Mouse (Mus musculus) hindbrain, embryonic 11.5 days (tissue): ENCODE measurements at regions not wholly inside any gene's neighbourhood (a gene's known extent, or its start where the extent isn't known, plus 50 kb on each side); places are given as distances from the start of the nearest gene placed in this dataset.
A peak's percentile ranks its signal among the peaks of the same experiment; 100 is the strongest.
"Not testable (repeated sequence)": the region's sequence is repeated elsewhere in the genome, so short reads cannot be mapped to it uniquely, and the experiment has no call there.

Experiments used
- ATAC-seq: fragments of 200-750 bp; cut with Nextera tagmentation; 2 replicates; pipeline ENCODE4 v1.8.0; 2017; ENCODE audit warnings: mild to moderate bottlenecking, moderate TSS enrichment, moderate library complexity; ENCODE audit not compliant: low FRiP score
- DNase-seq: peaks from one replicate; pipeline ENCODE4 v3.0.0-alpha.2; 2015; ENCODE audit warnings: low spot score
- H3K27ac ChIP-seq: fragments of 300-500 bp; sonication (generic); 2 replicates; pipeline ENCODE4 v1.5.1; 2014; ENCODE audit warnings: mild to moderate bottlenecking, low read depth, low read length
- H3K27me3 ChIP-seq: fragments of 300-500 bp; sonication (generic); 2 replicates; pipeline ENCODE4 v1.6.1; 2014; ENCODE audit warnings: mild to moderate bottlenecking, low read length, moderate library complexity, mixed read lengths; ENCODE audit not compliant: control insufficient read depth, insufficient read depth
- H3K36me3 ChIP-seq: fragments of 300-500 bp; sonication (generic); 2 replicates; pipeline ENCODE4 v1.6.1; 2014; ENCODE audit warnings: mild to moderate bottlenecking, low read length, moderate library complexity, mixed read lengths; ENCODE audit not compliant: control insufficient read depth, insufficient read depth
- H3K4me1 ChIP-seq: fragments of 300-500 bp; sonication (generic); replicated peaks from 2 replicates; pipeline ENCODE4 v1.6.1; 2014; ENCODE audit warnings: low read length, mixed read lengths; ENCODE audit not compliant: control insufficient read depth, insufficient read depth
- H3K4me2 ChIP-seq: fragments of 300-500 bp; sonication (generic); replicated peaks from 2 replicates; pipeline ENCODE4 v1.6.1; 2014; ENCODE audit warnings: mild to moderate bottlenecking, low read depth, low read length
- H3K4me3 ChIP-seq: fragments of 300-500 bp; sonication (generic); 2 replicates; pipeline ENCODE4 v1.5.1; 2014; ENCODE audit warnings: low read depth, low read length
- H3K9ac ChIP-seq: fragments of 300-500 bp; sonication (generic); 2 replicates; pipeline ENCODE4 v1.6.1; 2014; ENCODE audit warnings: low read depth, low read length
- H3K9me3 ChIP-seq: fragments of 300-500 bp; sonication (generic); 2 replicates; pipeline ENCODE4 v1.6.1; 2016; ENCODE audit warnings: low read length; ENCODE audit not compliant: control insufficient read depth
- whole genome bisulfite sequencing: fragments of 180-500 bp; shearing (Covaris S2); extraction: QIAGEN DNeasy Blood & Tissue Kit; methylation state at CpG from one replicate; pipeline ENCODE4 v1.1.7; 2014; 5-methylcytosine and 5-hydroxymethylcytosine counted together

DNA sequence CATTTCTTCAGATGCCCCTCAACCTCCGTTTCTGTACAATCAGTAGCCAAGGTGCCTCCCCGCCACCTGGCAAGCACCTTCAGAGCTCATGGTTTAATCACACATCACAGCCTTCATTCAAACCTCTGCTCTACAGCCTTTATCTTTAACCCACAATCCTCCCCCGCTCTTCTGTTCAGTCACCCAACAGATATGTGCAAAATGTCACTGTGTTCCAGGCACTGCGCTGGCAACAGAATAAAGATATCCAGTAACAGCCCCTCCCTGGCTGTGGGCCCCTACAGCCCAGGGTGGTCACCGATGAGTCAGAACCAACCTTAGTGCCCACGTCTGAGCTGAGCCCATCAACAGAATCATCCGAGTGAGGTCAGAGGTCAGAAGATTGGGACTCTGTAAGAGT is 54.3 kb upstream of the Ddr1 start:
- no peaks in the 10 kb centered on the region for H3K9me3 ChIP-seq
- H3K27ac ChIP-seq: no peak overlapping the region
- 92% methylated on average over 7 of the region's 7 CpGs for WGBS
- DNase-seq (no peak), ATAC-seq (no peak)
- no peaks in the 10 kb centered on the region for H3K27me3 ChIP-seq
- H3K4me1 ChIP-seq: no peaks in the 10 kb centered on the region
- no peaks in the 10 kb centered on the region for H3K36me3 ChIP-seq
- H3K4me2 ChIP-seq: no peak overlapping the region
- H3K9ac ChIP-seq: no peak overlapping the region
- no peak overlapping the region for H3K4me3 ChIP-seq

DNA sequence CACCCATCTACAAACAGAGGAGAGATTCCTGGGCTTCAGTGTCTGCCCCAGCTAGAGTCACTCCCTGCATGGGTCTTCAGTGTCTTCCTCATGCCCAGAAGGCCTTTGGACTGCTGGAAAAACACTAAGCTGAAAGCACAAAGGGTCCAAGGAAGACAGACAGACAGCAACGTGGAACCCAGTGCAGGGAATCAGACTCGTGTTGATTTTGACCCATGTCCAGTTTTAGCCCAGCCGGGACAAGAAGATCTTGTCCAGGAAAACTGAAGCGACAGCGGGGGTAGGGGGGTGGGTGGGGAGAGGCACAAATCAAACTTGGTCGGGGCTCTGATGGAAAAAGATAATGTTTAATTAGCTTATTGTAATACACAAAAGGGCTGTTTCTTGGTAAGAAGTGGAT is 55.3 kb upstream of the Ddr1 start:
- 80% methylated on average over 6 of the region's 6 CpGs for WGBS
- no peaks in the 10 kb centered on the region for H3K4me1 ChIP-seq
- no peaks in the 10 kb centered on the region for H3K36me3 ChIP-seq
- no peak overlapping the region for H3K27ac ChIP-seq
- H3K9ac ChIP-seq: no peak overlapping the region
- H3K27me3 ChIP-seq: no peaks in the 10 kb centered on the region
- H3K9me3 ChIP-seq: no peaks in the 10 kb centered on the region
- H3K4me2 ChIP-seq: no peak overlapping the region
- H3K4me3 ChIP-seq: no peak overlapping the region
- no peak for DNase-seq
- ATAC-seq: no peak

DNA sequence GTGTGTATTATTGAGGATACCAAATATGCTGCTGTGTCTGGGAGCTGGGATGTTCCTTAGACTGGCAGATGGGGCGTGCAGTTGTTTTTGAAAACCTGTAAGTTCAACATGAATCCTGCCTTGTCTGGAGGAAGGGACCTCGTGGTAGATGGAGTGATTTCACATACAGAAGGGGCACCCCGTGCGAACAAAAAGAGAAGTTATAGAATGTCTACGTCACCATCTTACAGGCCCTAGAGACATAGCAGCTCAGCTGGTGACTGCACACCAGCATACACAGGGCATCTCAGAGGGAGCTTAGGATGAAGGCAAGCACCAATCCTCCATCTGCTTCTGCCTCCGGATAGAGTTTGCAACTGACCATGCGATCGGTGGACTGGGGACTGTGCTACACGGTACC is 58.2 kb upstream of the Ddr1 start:
- Histone ChIP-seq H3K4me1 (no peaks in the 10 kb centered on the region), H3K9me3 (no peaks in the 10 kb centered on the region), H3K36me3 (no peaks in the 10 kb centered on the region), H3K27me3 (no peaks in the 10 kb centered on the region), H3K4me2 (no peak overlapping the region), H3K9ac (no peak overlapping the region), H3K27ac (no peak overlapping the region), H3K4me3 (no peak overlapping the region)
- ATAC-seq (no peak), DNase-seq (no peak)
- WGBS: 89% methylated on average over 9 of the region's 9 CpGs

DNA sequence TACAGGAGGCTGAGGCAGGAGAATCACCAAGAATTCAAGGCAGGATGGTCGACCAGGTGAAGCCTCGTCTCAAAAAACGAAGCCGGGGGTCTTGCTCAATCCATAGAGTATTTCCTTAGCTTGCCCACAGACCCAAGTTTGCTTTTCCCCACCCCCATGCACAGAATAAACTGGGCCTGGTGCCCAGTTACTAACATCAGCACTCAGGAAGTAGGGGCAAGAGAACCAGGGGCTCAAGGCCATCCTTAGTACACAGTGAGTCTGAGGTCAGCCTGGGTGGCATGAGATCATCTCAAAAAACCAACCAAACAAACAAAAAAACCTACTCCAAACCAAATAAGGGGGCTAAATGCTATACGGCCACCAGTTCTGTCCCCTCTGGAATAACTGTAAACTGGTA is 58.4 kb upstream of the Ier3 start:
- H3K36me3 ChIP-seq: no peaks in the 10 kb centered on the region
- H3K4me3 ChIP-seq: no peak overlapping the region
- no peaks in the 10 kb centered on the region for H3K9me3 ChIP-seq
- no peak overlapping the region for H3K27ac ChIP-seq
- DNase-seq: no peak
- H3K4me2 ChIP-seq: no peak overlapping the region
- ATAC-seq: no peak
- WGBS: 89% methylated on average over 5 of the region's 5 CpGs
- no peaks in the 10 kb centered on the region for H3K4me1 ChIP-seq
- H3K9ac ChIP-seq: no peak overlapping the region
- H3K27me3 ChIP-seq: no peaks in the 10 kb centered on the region

DNA sequence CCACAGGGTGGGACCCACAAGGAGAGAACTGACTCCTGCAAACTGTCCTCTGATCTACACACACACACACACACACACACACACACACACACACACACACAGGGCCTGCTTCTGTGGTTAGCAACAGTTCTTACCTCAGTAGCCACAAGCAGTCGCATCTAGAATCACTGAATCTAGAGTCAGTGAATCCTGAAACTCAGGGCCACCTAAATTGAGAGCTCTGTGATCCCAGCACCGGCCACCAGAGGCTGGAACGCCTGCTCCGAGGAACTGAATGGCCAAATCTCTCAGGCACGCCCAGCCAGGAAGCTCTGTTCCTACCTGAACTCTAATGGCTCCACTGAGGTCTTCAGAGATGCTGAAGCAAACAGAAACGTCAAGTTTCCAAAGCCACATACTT is 57.6 kb upstream of the Ier3 start:
- ATAC-seq (no peak), DNase-seq (peak; percentile 12)
- H3K4me2 ChIP-seq: no peak overlapping the region
- 34% methylated on average over 6 of the region's 6 CpGs for WGBS
- H3K27me3 ChIP-seq: no peaks in the 10 kb centered on the region
- H3K4me1 ChIP-seq: no peaks in the 10 kb centered on the region
- no peaks in the 10 kb centered on the region for H3K36me3 ChIP-seq
- H3K4me3 ChIP-seq: no peak overlapping the region
- no peaks in the 10 kb centered on the region for H3K9me3 ChIP-seq
- no peak overlapping the region for H3K27ac ChIP-seq
- no peak overlapping the region for H3K9ac ChIP-seq

DNA sequence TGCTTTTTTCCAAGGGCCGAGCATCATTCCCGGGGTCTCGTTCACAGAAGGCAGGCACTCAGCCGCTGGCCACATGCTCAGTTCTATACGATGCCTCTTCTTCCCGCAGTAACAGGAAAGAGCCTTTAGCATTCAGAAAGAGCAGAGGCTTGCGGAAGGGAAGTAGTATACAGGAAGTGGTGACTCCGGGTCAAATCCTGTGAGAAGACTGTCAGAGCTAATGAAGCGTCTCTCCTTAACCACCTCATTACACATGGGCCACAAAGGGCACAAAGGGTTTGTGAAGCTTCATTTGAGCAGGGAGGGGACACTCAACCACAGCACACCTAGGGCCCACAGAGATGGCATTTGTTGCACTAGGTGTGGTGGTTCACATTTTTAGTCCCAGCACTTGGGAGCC is 55.1 kb upstream of the Ier3 start:
- Histone ChIP-seq H3K36me3 (no peaks in the 10 kb centered on the region), H3K4me3 (no peak overlapping the region), H3K4me2 (no peak overlapping the region), H3K9me3 (no peaks in the 10 kb centered on the region), H3K9ac (no peak overlapping the region), H3K4me1 (no peaks in the 10 kb centered on the region), H3K27me3 (no peaks in the 10 kb centered on the region), H3K27ac (no peak overlapping the region)
- ATAC-seq: no peak
- no peak for DNase-seq
- 90% methylated on average over 9 of the region's 9 CpGs for WGBS

DNA sequence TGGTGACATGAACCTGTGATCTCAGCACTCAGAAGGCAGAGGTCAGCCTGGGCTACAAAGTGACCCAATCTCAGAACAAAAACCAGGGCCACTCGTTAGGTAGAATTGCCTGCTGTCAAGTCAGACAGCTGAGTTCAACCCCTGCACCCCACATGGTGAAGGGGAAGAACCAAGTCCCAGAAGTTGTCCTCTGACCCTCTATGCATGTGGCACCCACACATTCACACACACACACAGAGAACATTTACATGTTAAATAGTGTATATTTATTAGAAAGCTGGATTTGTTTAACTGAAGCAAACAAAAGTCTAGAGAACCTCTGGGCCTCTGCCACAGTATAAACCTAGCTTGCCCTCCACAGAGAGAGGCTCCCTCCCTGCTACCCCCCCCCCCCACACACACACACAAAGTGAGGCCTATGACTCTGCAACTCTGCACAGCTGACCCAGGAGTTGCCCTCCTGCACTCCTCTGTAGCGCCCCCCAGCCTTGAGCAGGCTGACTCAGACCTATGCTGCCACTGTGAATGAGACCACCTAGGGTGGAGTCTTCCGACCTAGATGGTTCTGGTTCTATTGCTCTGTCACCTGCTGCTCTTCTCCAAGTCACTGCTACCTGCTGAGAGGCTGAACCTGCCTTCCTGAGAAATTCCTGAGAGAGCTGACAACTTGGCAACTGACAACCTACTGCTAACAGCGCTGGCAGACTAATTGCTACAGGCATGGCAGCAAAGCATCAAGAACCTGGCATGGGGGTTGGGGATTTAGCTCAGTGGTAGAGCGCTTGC is 52.1 kb upstream of the Ier3 start:
- no peaks in the 10 kb centered on the region for H3K36me3 ChIP-seq
- H3K9ac ChIP-seq: no peak overlapping the region
- no peak overlapping the region for H3K4me3 ChIP-seq
- H3K4me1 ChIP-seq: no peaks in the 10 kb centered on the region
- DNase-seq (no peak), ATAC-seq (no peak)
- no peaks in the 10 kb centered on the region for H3K27me3 ChIP-seq
- WGBS: 54% methylated on average over 5 of the region's 5 CpGs
- no peak overlapping the region for H3K4me2 ChIP-seq
- no peak overlapping the region for H3K27ac ChIP-seq
- no peaks in the 10 kb centered on the region for H3K9me3 ChIP-seq

DNA sequence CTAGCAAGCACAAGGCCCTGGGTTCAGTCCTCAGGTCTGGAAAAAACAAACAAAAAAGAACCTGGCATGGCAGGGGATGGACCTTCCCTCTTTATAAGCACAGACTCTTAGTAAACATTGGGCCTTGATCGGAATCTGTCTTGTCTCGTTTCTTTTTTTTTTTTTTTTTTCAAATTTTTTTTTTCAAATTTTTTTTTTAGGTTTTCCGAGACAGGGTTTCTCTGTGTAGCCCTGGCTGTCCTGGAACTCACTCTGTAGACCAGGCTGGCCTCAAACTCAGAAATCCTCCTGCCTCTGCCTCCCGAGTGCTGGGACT is 51.6 kb upstream of the Ier3 start:
- H3K36me3 ChIP-seq, H3K4me1 ChIP-seq, DNase-seq, H3K4me3 ChIP-seq, H3K4me2 ChIP-seq, H3K9me3 ChIP-seq, ATAC-seq, H3K27me3 ChIP-seq, H3K9ac ChIP-seq, H3K27ac ChIP-seq: not testable (repeated sequence)
- WGBS: 88% methylated on average over 4 of the region's 4 CpGs

DNA sequence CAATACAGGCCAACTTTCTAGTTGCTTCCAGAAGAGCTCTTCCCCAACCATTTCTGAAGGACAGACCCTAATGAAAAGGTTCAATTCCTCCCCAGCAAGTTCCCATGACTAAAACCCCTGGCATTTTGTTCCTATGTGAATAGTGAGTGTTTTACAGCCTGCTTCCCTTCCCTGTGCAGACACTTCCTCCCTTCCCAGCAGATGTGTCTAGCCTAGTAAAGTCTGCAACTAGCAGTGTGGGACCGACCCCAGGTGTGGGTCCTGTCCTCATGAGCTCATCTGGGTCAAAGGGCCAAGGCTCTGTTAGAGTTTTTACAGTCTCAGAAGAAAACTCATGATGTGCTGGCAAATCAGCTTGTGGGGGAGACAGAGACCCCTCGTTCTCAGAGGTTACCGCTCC is 50.9 kb upstream of the Ier3 start:
- Histone ChIP-seq H3K4me1 (no peaks in the 10 kb centered on the region), H3K36me3 (no peaks in the 10 kb centered on the region), H3K27me3 (no peaks in the 10 kb centered on the region), H3K27ac (no peak overlapping the region), H3K4me2 (no peak overlapping the region), H3K9me3 (no peaks in the 10 kb centered on the region), H3K4me3 (no peak overlapping the region), H3K9ac (no peak overlapping the region)
- ATAC-seq (no peak), DNase-seq (no peak)
- 85% methylated on average over 3 of the region's 3 CpGs for WGBS
